Mouse (Mus musculus) MEL (cell line): ENCODE results near the gene Krtcap2.

Experiments used
- CTCF ChIP-seq, 3 experiments: IDR thresholded peaks in 2 of 3; conservative IDR thresholded peaks in 1 of 3; 2 replicates each; pipeline ENCODE4 v1.5.1; 2011 to 2012; ENCODE audit warnings: low read length in 3 of 3, low read depth in 2 of 3, mild to moderate bottlenecking in 2 of 3, improper control_type of control experiment in 1 of 3, inconsistent platforms in 1 of 3, mixed read lengths in 1 of 3, moderate library complexity in 1 of 3; ENCODE audit not compliant: control insufficient read depth in 1 of 3, insufficient read depth in 1 of 3, poor library complexity in 1 of 3, severe bottlenecking in 1 of 3
- ELF1 ChIP-seq: IDR thresholded peaks from 2 replicates; pipeline ENCODE4 v1.6.1; 2014; ENCODE audit warnings: low read depth, mild to moderate bottlenecking, inconsistent platforms, low read length, improper control_type of control experiment, moderate library complexity
- EP300 ChIP-seq, 2 experiments: IDR thresholded peaks; 2 replicates each; pipeline ENCODE4 v1.6.1; 2011; ENCODE audit warnings: improper control_type of control experiment in 2 of 2, low read length in 2 of 2, low read depth in 1 of 2, mild to moderate bottlenecking in 1 of 2
- GATA1 ChIP-seq: IDR thresholded peaks from 2 replicates; pipeline ENCODE4 v1.6.1; 2011; ENCODE audit warnings: low read depth, low read length, improper control_type of control experiment
- HCFC1 ChIP-seq: IDR thresholded peaks from 2 replicates; pipeline ENCODE4 v1.6.1; 2012; ENCODE audit warnings: low read depth, mild to moderate bottlenecking, inconsistent platforms, low read length, improper control_type of control experiment, moderate library complexity
- MAZ ChIP-seq: IDR thresholded peaks from 2 replicates; pipeline ENCODE4 v1.6.1; 2012; ENCODE audit warnings: low read depth, mild to moderate bottlenecking, inconsistent platforms, low read length, improper control_type of control experiment
- MEF2A ChIP-seq: IDR thresholded peaks from 2 replicates; pipeline ENCODE4 v1.6.1; 2014; ENCODE audit warnings: low read depth, mild to moderate bottlenecking, inconsistent platforms, low read length, improper control_type of control experiment; ENCODE audit not compliant: poor library complexity, insufficient replicate concordance, severe bottlenecking; ENCODE audit errors: extremely low read depth
- MYC ChIP-seq: IDR thresholded peaks from 2 replicates; pipeline ENCODE4 v1.6.1; 2011; ENCODE audit warnings: low read depth, mild to moderate bottlenecking, low read length, improper control_type of control experiment, moderate library complexity
- POLR2A ChIP-seq, 2 experiments: IDR thresholded peaks; 2 replicates each; pipeline ENCODE4 v1.6.1; 2011 to 2012; ENCODE audit warnings: low read length in 2 of 2, mild to moderate bottlenecking in 2 of 2, control low read depth in 1 of 2, improper control_type of control experiment in 1 of 2, low read depth in 1 of 2, moderate library complexity in 1 of 2; ENCODE audit not compliant: control insufficient read depth in 1 of 2, insufficient read depth in 1 of 2, poor library complexity in 1 of 2
- POLR2AphosphoS5 ChIP-seq: IDR thresholded peaks from 2 replicates; pipeline ENCODE4 v1.6.1; 2012; ENCODE audit warnings: low read depth, borderline replicate concordance, mild to moderate bottlenecking, inconsistent platforms, low read length, moderate library complexity, mixed read lengths
- UBTF ChIP-seq: IDR thresholded peaks from 2 replicates; pipeline ENCODE4 v1.6.1; 2012; ENCODE audit warnings: low read depth, mild to moderate bottlenecking, inconsistent platforms, low read length, improper control_type of control experiment, moderate library complexity, borderline replicate concordance; ENCODE audit not compliant: insufficient read depth

- TF ChIP-seq POLR2A (IDR thresholded peaks at IDR 0.05; ENCODE audit: control insufficient read depth in 1 of 2, insufficient read depth in 1 of 2, low read depth in 1 of 2, low read length in 2 of 2, poor library complexity in 1 of 2): no peak
- TF ChIP-seq MAZ: no peak
- TF ChIP-seq MYC: no peak
- no peak for TF ChIP-seq EP300 (IDR thresholded peaks at IDR 0.05; ENCODE audit: low read depth in 1 of 2, low read length in 2 of 2)
- no peak for TF ChIP-seq UBTF
- no peak for TF ChIP-seq MEF2A
- TF ChIP-seq POLR2AphosphoS5: no peak
- no peak for TF ChIP-seq CTCF (IDR thresholded peaks at IDR 0.05 in 2 of 3, conservative IDR thresholded peaks at IDR 0.05 in 1 of 3; ENCODE audit: control insufficient read depth in 1 of 3, insufficient read depth in 1 of 3, low read depth in 2 of 3, low read length in 3 of 3, poor library complexity in 1 of 3, severe bottlenecking in 1 of 3)
- TF ChIP-seq ELF1: no peak
- no peak for TF ChIP-seq HCFC1
- no peak for TF ChIP-seq GATA1
Measured at GRCm38 (mm10) chr3:89293247-89293918, 47.6 kb downstream of the Krtcap2 start.
